Mouse (Mus musculus) macrophage (primary cell): ENCODE measurements around the gene Myom3. TPM values are rescaled to one million over a fixed set of nuclear protein-coding genes. Genes with fewer than 3 reads are reported as not detected.

ENCODE experiments used
- H3K27ac ChIP-seq: fragments of 350-480 bp; formaldehyde crosslinking; 2 replicates; pipeline ENCODE4 v1.9.0; 2021
- H3K36me3 ChIP-seq: fragments of 350-480 bp; formaldehyde crosslinking; 2 replicates; pipeline ENCODE4 v1.9.0; 2021; ENCODE audit errors: inconsistent target
- H3K4me3 ChIP-seq: fragments of 350-480 bp; formaldehyde crosslinking; 2 replicates; pipeline ENCODE4 v1.9.0; 2021; ENCODE audit errors: inconsistent target
- H3K79me2 ChIP-seq: fragments of 350-480 bp; formaldehyde crosslinking; 2 replicates; pipeline ENCODE4 v1.9.0; 2021; ENCODE audit errors: inconsistent target
- WGBS: methylation state at CpG from one replicate; pipeline ENCODE4 v1.1.7; 2026; ENCODE audit warnings: inconsistent platforms; ENCODE audit not compliant: missing documents; 5-methylcytosine and 5-hydroxymethylcytosine counted together
- polyA plus RNA-seq: library from polyadenylated mRNA; stranded (reverse); fragments of 250-400 nt; gene quantifications from 3 replicates; pipeline ENCODE4 v1.2.4, GENCODE M21; 2018; ENCODE audit warnings: inconsistent platforms

Myom3 gene
- polyA plus RNA-seq, 1 experiment from 2014 or later: 0.09 TPM

GRCm38 (mm10) chr4:135744726-135745448 is 14.6 kb upstream of the Myom3 start:
- H3K79me2 ChIP-seq: no peaks in the 10 kb centered on the region
- H3K27ac ChIP-seq: no peak overlapping the region
- no peak overlapping the region for H3K4me3 ChIP-seq
- H3K36me3 ChIP-seq: no peaks in the 10 kb centered on the region
- WGBS: 79% methylated on average over 16 of the region's 16 CpGs

GRCm38 (mm10) chr4:135745613-135746012 is 13.9 kb upstream of the Myom3 start:
- Histone ChIP-seq H3K79me2 (no peaks in the 10 kb centered on the region), H3K36me3 (no peaks in the 10 kb centered on the region), H3K27ac (no peak overlapping the region), H3K4me3 (no peak overlapping the region)
- WGBS: 81% methylated on average over 10 of the region's 10 CpGs

- Histone ChIP-seq H3K27ac (no peak overlapping the region), H3K79me2 (no peaks in the 10 kb centered on the region), H3K4me3 (no peak overlapping the region), H3K36me3 (no peaks in the 10 kb centered on the region)
- 83% methylated on average over 7 of the region's 8 CpGs for WGBS
Observed at GRCm38 (mm10) chr4:135750896-135751295, 8.6 kb upstream of the Myom3 start.

GRCm38 (mm10) chr4:135752106-135752778 is 7.3 kb upstream of the Myom3 start:
- no peak overlapping the region for H3K4me3 ChIP-seq
- 80% methylated on average over 7 of the region's 7 CpGs for WGBS
- no peaks in the 10 kb centered on the region for H3K36me3 ChIP-seq
- no peaks in the 10 kb centered on the region for H3K79me2 ChIP-seq
- H3K27ac ChIP-seq: no peak overlapping the region

- no peaks in the 10 kb centered on the region for H3K36me3 ChIP-seq
- no peaks in the 10 kb centered on the region for H3K79me2 ChIP-seq
- WGBS: 85% methylated on average over 8 of the region's 8 CpGs
- no peak overlapping the region for H3K4me3 ChIP-seq
- no peak overlapping the region for H3K27ac ChIP-seq
Observed at GRCm38 (mm10) chr4:135752779-135753164, 6.7 kb upstream of the Myom3 start.

GRCm38 (mm10) chr4:135758331-135758730 is 1.2 kb upstream of the Myom3 start:
- no peaks in the 10 kb centered on the region for H3K36me3 ChIP-seq
- 69% methylated on average over 4 of the region's 4 CpGs for WGBS
- H3K27ac ChIP-seq: no peak overlapping the region
- no peak overlapping the region for H3K4me3 ChIP-seq
- H3K79me2 ChIP-seq: no peaks in the 10 kb centered on the region

- WGBS: 66% methylated on average over 6 of the region's 6 CpGs
- no peaks in the 10 kb centered on the region for H3K36me3 ChIP-seq
- H3K79me2 ChIP-seq: no peaks in the 10 kb centered on the region
- H3K27ac ChIP-seq: no peak overlapping the region
- no peak overlapping the region for H3K4me3 ChIP-seq
Observed at GRCm38 (mm10) chr4:135758825-135759224, 690 bp upstream of the Myom3 start.

- WGBS: 91% methylated on average over 8 of the region's 8 CpGs
- no peaks in the 10 kb centered on the region for H3K36me3 ChIP-seq
- no peak overlapping the region for H3K4me3 ChIP-seq
- no peak overlapping the region for H3K27ac ChIP-seq
- H3K79me2 ChIP-seq: no peaks in the 10 kb centered on the region
Observed at GRCm38 (mm10) chr4:135761048-135761447, 1.5 kb downstream of the Myom3 start.

GRCm38 (mm10) chr4:135761569-135761968 is 2.1 kb downstream of the Myom3 start:
- Histone ChIP-seq H3K27ac (no peak overlapping the region), H3K4me3 (no peak overlapping the region), H3K36me3 (no peaks in the 10 kb centered on the region), H3K79me2 (no peaks in the 10 kb centered on the region)
- 91% methylated on average over 7 of the region's 7 CpGs for WGBS

GRCm38 (mm10) chr4:135762251-135762906 is 2.9 kb downstream of the Myom3 start:
- no peak overlapping the region for H3K4me3 ChIP-seq
- 6% methylated on average over 18 of the region's 19 CpGs for WGBS
- no peak overlapping the region for H3K27ac ChIP-seq
- no peaks in the 10 kb centered on the region for H3K79me2 ChIP-seq
- H3K36me3 ChIP-seq: no peaks in the 10 kb centered on the region

- H3K4me3 ChIP-seq: no peak overlapping the region
- WGBS: 94% methylated on average over 13 of the region's 13 CpGs
- H3K79me2 ChIP-seq: no peaks in the 10 kb centered on the region
- H3K27ac ChIP-seq: no peak overlapping the region
- no peaks in the 10 kb centered on the region for H3K36me3 ChIP-seq
Observed at GRCm38 (mm10) chr4:135764700-135765099, 5.2 kb downstream of the Myom3 start.

- Histone ChIP-seq H3K79me2 (no peaks in the 10 kb centered on the region), H3K4me3 (no peak overlapping the region), H3K27ac (no peak overlapping the region), H3K36me3 (no peaks in the 10 kb centered on the region)
- 87% methylated on average over 8 of the region's 8 CpGs for WGBS
Observed at GRCm38 (mm10) chr4:135765707-135766106, 6.2 kb downstream of the Myom3 start.

GRCm38 (mm10) chr4:135766976-135767375 is 7.5 kb downstream of the Myom3 start:
- Histone ChIP-seq H3K36me3 (no peaks in the 10 kb centered on the region), H3K27ac (no peak overlapping the region), H3K4me3 (no peak overlapping the region), H3K79me2 (no peaks in the 10 kb centered on the region)
- WGBS: 87% methylated on average over 3 of the region's 3 CpGs

- WGBS: 64% methylated on average over 14 of the region's 14 CpGs
- Histone ChIP-seq H3K79me2 (no peaks in the 10 kb centered on the region), H3K4me3 (no peak overlapping the region), H3K27ac (no peak overlapping the region), H3K36me3 (no peaks in the 10 kb centered on the region)
Observed at GRCm38 (mm10) chr4:135768572-135769526, 9.3 kb downstream of the Myom3 start.
